Mouse (Mus musculus): ENCODE measurements around the gene Rps6kl1.

Gene Rps6kl1

DNA sequence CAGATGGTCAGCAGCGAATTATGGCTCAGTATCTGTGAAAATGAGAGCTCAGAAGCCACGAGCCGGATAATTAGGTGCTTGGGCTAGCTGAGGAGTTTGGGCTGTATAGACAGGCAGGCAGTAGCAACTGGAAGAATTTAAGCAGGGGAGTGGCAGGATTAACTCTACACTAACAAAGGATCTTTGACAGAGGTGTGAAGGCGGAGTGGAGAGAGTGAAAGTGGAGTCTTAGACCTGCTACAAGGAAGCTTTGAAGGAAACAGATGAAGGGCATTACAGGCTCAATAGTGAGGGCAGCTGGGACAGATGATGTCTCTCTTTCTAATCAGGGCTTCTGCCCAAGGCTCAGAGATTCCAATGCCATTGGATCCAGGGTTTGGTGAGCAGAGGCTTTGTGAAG is 41.6 kb downstream of the Rps6kl1 start:
- no peak for DNase-seq (ENCODE audit: low read depth, low spot score)

DNA sequence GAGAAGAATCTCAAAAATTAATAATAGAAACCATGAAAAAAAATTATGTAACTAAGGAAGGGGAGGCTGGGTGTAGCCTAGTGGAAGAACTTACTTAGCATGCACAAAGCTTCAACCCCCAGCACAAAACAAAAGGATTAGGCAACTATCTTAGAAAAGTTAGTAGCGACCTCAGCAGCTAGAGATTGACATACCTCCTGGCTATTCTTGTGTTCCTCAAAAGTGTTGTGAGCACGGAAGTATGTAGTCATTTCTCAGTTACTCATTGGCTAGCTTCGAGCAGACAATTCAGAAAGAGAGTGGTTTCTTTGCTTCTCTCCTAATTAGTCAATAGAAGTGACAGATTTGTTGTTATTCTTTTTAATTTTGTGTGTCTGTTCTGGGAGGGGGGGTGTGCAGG is 42.4 kb downstream of the Rps6kl1 start:
- no peak for DNase-seq (ENCODE audit: low read depth, low spot score)

DNA sequence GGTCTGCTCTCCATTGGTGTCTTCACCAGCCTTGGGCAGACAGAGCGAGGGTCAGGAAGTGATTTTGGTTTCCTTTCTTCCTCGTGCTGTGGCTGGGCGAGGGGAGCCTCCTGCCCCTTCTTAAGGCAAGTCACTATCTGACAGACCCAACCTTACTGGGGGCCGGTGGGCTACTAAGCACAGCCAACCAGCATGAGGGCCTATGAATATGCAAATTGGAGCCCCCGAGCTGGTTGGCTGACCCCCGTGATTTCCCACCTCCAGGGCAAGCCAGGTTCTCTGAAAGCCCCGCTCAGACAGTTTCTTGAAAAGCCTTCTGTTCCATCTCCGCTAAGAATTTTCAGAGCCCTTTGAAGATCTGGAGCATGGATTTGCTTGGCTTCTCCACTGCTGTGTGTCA is 44.8 kb downstream of the Rps6kl1 start:
- DNase-seq (ENCODE audit: low read depth, low spot score) = no peak

DNA sequence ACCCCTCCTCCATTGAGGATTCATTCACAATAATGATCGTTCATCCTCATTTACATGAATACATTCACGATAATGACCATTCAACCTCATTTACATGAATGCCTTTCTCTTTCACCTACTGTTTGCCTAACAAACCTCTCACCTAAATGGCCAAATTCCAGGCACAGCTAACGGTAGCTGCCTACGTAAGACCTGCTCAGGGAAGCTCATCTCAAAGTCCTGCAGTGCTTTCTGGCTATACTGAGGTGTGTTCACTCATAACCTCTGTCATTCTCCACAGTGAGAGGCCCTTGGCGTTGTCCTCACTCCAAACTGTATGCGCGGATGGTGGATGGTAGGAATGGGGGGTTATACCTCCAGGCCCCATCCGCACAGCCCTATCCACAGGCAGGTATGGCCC is 46.3 kb downstream of the Rps6kl1 start:
- no peak for DNase-seq (ENCODE audit: low read depth, low spot score)

DNA sequence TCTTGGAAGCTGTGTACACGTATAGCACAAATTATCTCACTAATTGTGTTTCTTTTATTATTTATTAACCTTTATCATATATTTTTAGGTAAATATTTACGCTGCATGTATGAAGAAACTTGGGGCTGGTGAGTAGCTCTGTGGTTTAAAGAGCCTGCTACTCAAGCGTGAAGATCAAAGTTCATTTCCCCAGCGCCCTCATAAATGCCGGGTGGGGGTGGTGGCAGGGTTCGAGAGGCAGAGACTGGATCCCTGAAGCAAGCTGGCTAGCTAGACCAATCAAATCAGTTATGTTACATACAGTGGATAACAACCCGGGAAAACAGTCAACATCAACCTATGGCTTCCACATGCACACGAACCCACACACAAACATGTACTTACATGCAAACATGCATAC is 48.0 kb downstream of the Rps6kl1 start:
- DNase-seq (ENCODE audit: low read depth, low spot score) = no peak

DNA sequence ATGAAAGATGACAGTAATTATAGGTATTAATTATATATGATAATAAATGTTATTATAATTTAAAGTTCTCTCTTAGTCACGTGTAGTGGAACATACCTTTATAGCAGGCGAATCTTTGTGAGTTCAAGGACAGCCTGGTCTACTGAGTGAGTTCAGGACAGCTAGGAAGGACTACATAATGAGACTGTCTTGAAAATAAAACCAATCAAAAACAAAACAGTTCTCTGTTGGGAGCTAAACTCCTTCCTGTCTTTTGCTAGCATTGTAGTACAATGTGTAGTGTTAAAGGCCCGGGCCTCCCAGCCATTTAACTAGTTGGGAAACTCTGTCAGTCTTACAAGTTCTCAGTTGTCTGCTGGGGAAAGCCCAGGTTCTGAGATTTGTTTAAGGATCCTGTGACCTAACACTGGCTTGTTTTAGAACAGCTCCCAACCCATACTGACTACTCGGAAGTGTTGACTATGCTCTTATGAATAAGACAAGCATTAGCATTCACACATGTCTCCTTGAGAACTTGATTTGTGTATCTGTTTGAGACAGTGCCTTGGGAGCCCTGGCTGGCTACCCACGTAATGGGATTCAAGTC is 49.5 kb downstream of the Rps6kl1 start:
- no peak for DNase-seq (ENCODE audit: low read depth, low spot score)

DNA sequence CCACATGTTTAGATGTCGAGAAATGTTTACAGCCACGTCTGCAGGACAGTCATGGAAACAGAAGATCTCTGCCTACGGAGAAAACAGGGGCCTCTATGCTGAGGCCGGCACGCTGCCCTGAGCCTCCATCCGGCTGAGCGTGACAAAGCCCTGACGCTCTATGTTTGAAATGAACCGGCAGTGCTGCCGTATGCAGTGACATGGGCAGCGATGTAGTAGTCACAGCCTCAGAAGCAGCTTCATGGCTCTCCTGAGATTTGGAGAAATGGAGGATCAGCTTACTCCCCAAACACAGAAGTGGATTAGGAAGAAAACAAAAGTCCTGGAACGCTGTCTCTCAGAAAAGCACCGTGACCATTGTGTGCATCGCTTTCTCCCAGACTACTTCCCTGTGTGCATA is 50.1 kb downstream of the Rps6kl1 start:
- DNase-seq (ENCODE audit: low read depth, low spot score) = no peak

DNA sequence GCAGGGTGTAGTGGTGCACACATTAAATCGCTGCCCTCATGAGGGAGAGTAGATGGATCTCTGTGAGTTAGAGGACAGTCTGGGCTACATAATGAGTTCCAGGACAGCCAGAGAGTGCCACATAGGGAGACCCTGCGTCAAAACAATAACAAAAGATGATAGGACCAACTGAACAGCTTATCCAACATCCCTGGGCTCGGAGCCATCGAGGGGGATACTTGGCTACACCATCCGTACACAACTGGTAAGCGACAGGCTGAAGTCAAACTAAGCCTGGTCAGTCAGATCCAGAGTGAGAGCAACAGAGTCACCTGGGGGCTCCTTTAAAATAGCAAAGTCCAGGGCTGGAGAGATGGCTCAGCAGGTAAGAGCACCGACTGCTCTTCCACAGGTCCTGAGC is 55.2 kb downstream of the Rps6kl1 start:
- DNase-seq (ENCODE audit: low read depth, low spot score) = no peak

DNA sequence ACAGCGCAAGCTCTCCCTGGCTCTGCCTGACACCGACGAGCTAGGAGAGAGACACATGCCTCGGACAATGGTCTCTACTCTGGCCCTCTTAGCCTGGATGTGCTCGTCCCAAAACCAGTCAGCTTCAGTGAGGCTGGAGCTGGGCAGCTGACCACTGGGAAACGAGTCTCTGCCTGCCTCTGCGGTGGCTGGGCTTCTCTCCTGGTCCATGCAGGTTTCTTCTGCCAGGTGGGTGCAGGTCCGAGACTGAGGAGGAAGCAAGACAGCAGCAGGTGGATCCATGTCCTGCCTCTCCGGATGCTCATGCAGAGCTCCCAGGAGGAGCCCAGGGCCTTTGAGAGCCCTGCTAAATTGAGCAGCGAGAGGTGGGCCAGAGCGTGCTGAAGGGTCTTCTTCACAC is 55.9 kb downstream of the Rps6kl1 start:
- DNase-seq (ENCODE audit: low read depth, low spot score) = no peak

DNA sequence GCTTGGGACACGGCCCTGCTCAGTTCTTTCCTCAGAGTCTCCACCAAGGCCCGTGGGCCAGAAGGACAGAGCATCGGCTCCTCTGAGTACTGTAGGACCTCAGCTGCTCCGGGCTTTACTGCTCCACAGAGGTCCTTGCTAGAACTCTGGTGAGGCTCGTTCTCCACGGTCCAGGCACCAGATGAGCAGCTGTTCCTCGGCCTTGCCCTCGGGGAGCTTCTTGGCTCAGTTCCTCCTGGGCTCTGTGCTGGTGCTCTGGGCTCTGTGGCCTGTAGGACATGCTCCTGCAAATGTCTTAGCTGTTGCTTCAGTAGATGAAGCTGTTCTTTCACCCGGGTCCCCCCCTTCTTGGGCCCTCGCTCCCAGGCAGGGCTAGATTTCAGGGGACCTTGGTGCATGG is 56.4 kb downstream of the Rps6kl1 start:
- DNase-seq (ENCODE audit: low read depth, low spot score) = no peak

DNA sequence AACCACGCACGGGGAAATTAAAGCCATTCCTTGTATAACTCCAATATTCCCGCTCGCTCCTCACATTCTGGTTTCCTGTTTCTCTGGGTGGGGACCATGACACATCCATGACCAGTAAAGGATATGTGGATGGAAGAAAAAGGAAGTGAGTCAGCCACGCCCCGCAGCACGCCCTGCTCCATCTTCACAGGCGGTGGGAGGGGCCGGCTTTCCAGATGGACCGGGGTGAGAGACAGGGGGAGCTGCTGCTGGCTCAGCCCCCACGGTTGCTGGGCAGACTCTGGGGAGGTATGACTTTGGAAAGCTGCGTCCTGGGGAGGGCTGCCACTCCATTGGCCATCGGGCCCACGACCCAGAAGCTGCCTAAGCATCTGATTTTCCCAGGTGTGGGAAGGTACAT is 57.1 kb downstream of the Rps6kl1 start:
- no peak for DNase-seq (ENCODE audit: low read depth, low spot score)

DNA sequence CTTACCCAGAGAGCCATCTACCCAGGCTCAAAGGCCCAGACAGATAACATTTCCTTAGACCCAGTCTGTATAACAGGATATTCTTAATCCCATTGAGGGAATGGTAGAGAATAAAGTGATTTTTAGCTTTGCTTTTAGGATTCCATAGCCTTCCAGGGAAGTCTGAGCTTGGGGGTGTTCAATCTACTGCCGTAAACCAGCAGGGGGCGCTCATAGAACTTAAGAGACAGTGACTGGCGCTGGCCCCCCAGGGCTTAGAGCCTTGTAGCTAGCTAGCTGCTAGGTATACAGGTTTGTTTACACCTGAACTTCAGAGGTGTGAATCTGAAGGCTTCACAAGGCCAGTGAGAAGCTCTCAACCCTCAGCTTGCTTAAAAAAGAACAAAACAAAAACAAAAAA is 58.9 kb downstream of the Rps6kl1 start:
- DNase-seq (ENCODE audit: low read depth, low spot score) = no peak

DNA sequence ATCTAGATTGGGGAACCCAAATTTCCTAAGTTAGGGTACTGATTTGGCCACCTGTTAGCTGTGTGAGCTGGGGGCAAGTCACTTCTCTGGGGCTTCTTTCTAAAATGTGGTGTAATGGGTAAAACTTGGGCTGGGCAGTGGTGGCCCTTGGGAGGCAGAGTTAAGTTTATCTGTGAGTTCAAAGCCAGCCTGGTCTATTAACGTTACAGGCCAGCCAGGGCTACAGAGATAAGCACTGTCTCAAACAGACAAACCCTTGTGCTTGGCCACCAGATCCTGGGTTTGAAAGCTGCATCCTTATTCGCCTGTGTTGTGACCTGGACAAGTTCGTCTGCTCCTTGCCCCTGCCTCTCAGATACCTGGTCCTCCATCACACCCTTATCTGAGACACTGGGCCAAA is 59.9 kb downstream of the Rps6kl1 start:
- DNase-seq (ENCODE audit: low read depth, low spot score) = no peak

DNA sequence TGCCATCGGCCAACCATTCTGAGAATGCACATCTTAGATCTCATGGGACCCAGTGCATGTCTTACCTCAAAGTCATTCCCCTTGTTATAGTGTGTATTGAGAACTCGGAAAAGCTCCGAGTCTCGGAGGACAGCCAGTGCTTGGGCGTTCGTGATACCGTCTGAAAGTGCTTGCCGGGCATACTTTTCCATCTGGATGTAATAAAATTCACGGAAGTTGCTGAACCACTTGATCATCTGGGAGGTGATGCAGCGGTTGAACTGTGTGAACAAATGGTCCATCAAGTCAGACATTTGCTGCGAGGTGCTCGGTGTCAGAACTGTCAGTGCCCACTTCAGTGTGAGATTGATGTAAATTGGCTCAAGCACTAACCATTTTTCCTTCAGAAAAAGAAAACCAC is 63.2 kb downstream of the Rps6kl1 start:
- no peak for DNase-seq (ENCODE audit: low read depth, low spot score)

Measured in brain, embryonic 18.5 days (tissue).